Mouse (Mus musculus) retina, postnatal 7 days (tissue): ENCODE data around the gene Ntn1.

Source experiments
- DNase-seq: peaks from one replicate; pipeline ENCODE4 v3.0.0-alpha.2; 2012; ENCODE audit warnings: low read depth, low spot score

Gene Ntn1

GRCm38 (mm10) chr11:68407266-68407926 is 6.8 kb upstream of the Ntn1 start:
- no peak for DNase-seq

GRCm38 (mm10) chr11:68405576-68405975 is 5.0 kb upstream of the Ntn1 start:
- no peak for DNase-seq

- DNase-seq = no peak
These were observed 3.6 kb upstream of the Ntn1 start for GRCm38 (mm10) chr11:68404185-68404584.

GRCm38 (mm10) chr11:68401428-68401827 is 805 bp upstream of the Ntn1 start:
- no peak for DNase-seq

- no peak for DNase-seq
These were observed 477 bp downstream of the Ntn1 start for GRCm38 (mm10) chr11:68400021-68400671.

- DNase-seq = no peak
These were observed 1.0 kb downstream of the Ntn1 start for GRCm38 (mm10) chr11:68399548-68400020.

GRCm38 (mm10) chr11:68398891-68399547 is 1.6 kb downstream of the Ntn1 start:
- DNase-seq = no peak

- no peak for DNase-seq
These were observed 5.1 kb downstream of the Ntn1 start for GRCm38 (mm10) chr11:68395546-68395945.

GRCm38 (mm10) chr11:68394749-68395148 is 5.9 kb downstream of the Ntn1 start:
- no peak for DNase-seq

GRCm38 (mm10) chr11:68393897-68394490 is 6.6 kb downstream of the Ntn1 start:
- DNase-seq = no peak

GRCm38 (mm10) chr11:68390381-68391287 is 10.0 kb downstream of the Ntn1 start:
- no peak for DNase-seq

- no peak for DNase-seq
These were observed 11.0 kb downstream of the Ntn1 start for GRCm38 (mm10) chr11:68389621-68390020.

- no peak for DNase-seq
These were observed 12.0 kb downstream of the Ntn1 start for GRCm38 (mm10) chr11:68388655-68389015.

GRCm38 (mm10) chr11:68387971-68388654 is 12.5 kb downstream of the Ntn1 start:
- no peak for DNase-seq

- DNase-seq = no peak
These were observed 13.2 kb downstream of the Ntn1 start for GRCm38 (mm10) chr11:68387441-68387760.

- DNase-seq = no peak
These were observed 13.8 kb downstream of the Ntn1 start for GRCm38 (mm10) chr11:68386589-68387440.

GRCm38 (mm10) chr11:68385921-68386588 is 14.6 kb downstream of the Ntn1 start:
- DNase-seq = no peak

GRCm38 (mm10) chr11:68385021-68385821 is 15.4 kb downstream of the Ntn1 start:
- DNase-seq = no peak

GRCm38 (mm10) chr11:68384592-68385020 is 16.0 kb downstream of the Ntn1 start:
- DNase-seq = no peak
